Mouse (Mus musculus) neural tube, embryonic 10.5 days (tissue): ENCODE measurements around the gene Ppp1r2.

Experiments
- DNase-seq: peaks from one replicate; pipeline ENCODE4 v3.0.0-alpha.2; 2017; ENCODE audit warnings: low spot score; ENCODE audit errors: extremely low spot score

The Ppp1r2 gene

GRCm38 (mm10) chr16:31234808-31235456 is 40.1 kb downstream of the Ppp1r2 start:
- DNase-seq: no peak

- DNase-seq: no peak
Observed at GRCm38 (mm10) chr16:31234356-31234755, 40.7 kb downstream of the Ppp1r2 start.

- peak; percentile 26 for DNase-seq
Observed at GRCm38 (mm10) chr16:31233541-31234339, 41.3 kb downstream of the Ppp1r2 start.

- no peak for DNase-seq
Observed at GRCm38 (mm10) chr16:31233167-31233498, 41.9 kb downstream of the Ppp1r2 start.

GRCm38 (mm10) chr16:31232491-31233166 is 42.4 kb downstream of the Ppp1r2 start:
- DNase-seq: no peak

- no peak for DNase-seq
Observed at GRCm38 (mm10) chr16:31231591-31231990, 43.5 kb downstream of the Ppp1r2 start.

- DNase-seq: no peak
Observed at GRCm38 (mm10) chr16:31227746-31228145, 47.3 kb downstream of the Ppp1r2 start.

GRCm38 (mm10) chr16:31215271-31215670 is 59.8 kb downstream of the Ppp1r2 start:
- DNase-seq: no peak

- no peak for DNase-seq
Observed at GRCm38 (mm10) chr16:31213463-31213862, 61.6 kb downstream of the Ppp1r2 start.

- DNase-seq: no peak
Observed at GRCm38 (mm10) chr16:31211503-31211902, 63.6 kb downstream of the Ppp1r2 start.

- DNase-seq: no peak
Observed at GRCm38 (mm10) chr16:31210453-31210852, 64.6 kb downstream of the Ppp1r2 start.

GRCm38 (mm10) chr16:31209911-31210310 is 65.2 kb downstream of the Ppp1r2 start:
- DNase-seq: no peak

GRCm38 (mm10) chr16:31205726-31206125 is 69.4 kb downstream of the Ppp1r2 start:
- no peak for DNase-seq

- no peak for DNase-seq
Observed at GRCm38 (mm10) chr16:31205187-31205586, 69.9 kb downstream of the Ppp1r2 start.

GRCm38 (mm10) chr16:31204216-31204615 is 70.9 kb downstream of the Ppp1r2 start:
- no peak for DNase-seq

GRCm38 (mm10) chr16:31201704-31202103 is 73.4 kb downstream of the Ppp1r2 start:
- no peak for DNase-seq
